Mouse (Mus musculus) frontal cortex, adult (tissue): ENCODE results near the gene Svs1.
A peak's percentile ranks its signal among the peaks of the same experiment; 100 is the strongest.
"Not testable (repeated sequence)": the region's sequence is repeated elsewhere in the genome, so short reads cannot be mapped to it uniquely, and the experiment has no call there.

ENCODE experiments used
- ATAC-seq: cut with Nextera tagmentation; 2 replicates; pipeline ENCODE4 v1.9.2; 2017; ENCODE audit warnings: mild to moderate bottlenecking, moderate library complexity, mixed read lengths; ENCODE audit not compliant: low TSS enrichment

The Svs1 gene

DNA sequence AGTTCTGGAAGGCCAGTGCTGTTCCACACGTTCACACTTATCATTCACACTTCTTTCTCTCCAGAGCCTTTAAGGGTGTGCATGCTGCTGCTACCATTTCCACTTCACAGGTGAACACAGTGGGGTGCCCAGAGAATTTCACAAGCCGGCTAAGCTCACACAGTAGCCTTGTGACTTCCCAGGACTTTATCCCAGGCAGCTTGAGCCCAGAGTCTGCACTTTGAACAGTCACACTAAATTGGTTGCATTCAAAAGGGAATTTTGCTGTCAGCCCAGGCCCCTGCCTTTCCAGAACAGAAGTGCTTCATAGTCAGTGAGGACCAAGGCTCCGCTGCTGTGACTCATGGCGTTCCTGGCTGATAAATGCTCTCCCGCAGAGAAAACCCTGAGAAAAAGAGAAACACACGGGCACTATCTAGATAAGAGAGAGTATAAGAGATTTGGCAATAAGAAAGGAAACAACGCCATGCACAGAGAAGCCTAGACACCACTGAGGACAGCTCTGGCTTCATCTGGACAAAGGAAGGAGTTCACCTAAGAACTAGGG lies at the start of gene Svs1:
Gene Svs1, plus strand, starts transcription at position 418 of the 547 bp plus-strand sequence.
- ATAC-seq: no peak

DNA sequence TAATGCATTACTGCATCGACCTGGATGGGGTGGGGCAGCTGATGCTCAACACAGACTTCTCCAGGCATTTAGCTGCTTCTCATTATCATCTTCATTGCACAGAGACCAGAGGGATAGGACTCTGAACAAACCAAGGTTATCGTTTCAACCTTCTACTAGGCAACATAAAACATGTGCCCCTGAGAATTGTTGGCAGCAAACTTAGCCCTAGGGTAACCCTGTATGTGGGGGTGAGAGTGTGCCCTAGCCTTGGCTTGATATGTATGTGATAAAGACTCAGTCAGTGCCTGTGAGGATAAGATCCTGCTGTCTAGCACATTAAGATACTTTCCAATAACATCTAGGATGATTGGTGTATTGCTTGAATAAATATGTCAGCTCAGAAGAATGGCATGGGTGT lies 37.1 kb upstream of the Svs1 start:
- ATAC-seq: no peak

DNA sequence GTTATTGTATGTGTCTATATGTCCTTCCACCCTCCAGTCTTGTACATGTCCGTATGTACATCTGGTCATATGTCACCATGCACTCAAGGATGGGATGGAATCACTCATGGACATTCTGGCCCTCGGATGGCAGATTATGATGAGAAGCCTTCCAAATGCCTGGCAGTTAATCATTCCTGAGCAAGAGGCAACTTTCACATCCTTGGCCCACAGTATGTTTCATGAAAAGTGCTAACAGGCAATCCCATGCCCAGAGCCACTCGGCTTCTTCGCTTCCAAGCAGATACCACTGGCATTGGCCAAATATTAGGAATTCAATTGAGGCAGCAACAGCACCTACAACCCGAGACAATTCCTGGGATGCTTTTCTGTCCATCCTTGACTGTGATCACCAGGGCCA lies 36.0 kb upstream of the Svs1 start:
- ATAC-seq: no peak

DNA sequence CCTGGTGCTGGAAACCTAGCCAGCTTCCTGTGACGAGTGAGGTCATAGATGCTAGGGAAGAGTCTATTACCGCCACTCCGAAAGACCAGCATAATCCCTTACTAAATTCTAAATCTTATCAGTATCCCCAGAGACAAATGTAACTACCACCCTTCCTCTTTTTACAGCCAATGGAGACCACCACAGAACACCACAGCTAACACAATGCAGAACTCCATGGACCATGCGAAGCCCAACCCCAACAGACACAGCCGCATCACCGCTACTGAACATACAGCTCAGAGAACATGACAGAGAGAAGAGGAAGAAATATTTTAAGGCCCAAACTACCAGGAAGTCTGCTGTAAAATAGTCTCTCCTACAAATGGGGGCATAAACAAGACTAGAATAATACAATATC lies 35.0 kb upstream of the Svs1 start:
- ATAC-seq: no peak

DNA sequence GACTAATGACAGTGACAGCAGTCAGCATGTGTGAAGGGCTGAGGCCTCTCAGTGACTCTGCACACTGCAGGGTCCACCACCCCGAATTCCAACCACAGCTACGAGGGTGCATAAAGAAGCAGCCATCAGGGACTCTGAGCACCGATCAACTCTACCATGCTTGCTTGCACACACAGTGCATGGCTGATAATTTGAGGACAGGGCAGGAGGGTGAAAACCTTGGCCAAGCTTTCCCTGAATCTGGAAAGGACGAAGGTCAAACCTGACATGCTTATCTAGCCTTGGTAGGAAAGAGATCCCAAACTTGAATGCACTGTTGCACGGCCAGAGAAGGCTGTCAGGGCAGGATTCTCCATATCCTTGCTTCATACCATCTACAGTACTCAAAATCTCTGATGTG lies 33.4 kb upstream of the Svs1 start:
- no peak for ATAC-seq

DNA sequence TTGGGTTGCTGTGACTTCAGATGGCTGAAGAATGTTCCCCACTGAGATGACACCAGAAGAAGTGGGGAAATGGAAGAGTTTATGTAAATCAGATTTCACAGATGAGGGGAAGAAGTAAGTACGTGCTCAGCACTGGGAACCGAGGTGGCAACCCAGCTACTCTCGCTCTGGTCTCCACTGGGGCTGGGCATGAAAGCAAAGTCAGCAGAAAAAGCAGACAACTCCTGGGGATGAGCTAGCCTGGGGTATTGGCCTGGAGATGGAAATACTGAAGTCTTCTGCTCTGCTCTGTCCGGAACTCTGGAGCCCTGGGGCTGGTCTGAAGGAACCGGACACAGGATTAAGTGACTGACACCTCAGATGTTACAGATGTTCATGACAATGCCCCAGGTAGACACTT lies 32.5 kb upstream of the Svs1 start:
- ATAC-seq: no peak

DNA sequence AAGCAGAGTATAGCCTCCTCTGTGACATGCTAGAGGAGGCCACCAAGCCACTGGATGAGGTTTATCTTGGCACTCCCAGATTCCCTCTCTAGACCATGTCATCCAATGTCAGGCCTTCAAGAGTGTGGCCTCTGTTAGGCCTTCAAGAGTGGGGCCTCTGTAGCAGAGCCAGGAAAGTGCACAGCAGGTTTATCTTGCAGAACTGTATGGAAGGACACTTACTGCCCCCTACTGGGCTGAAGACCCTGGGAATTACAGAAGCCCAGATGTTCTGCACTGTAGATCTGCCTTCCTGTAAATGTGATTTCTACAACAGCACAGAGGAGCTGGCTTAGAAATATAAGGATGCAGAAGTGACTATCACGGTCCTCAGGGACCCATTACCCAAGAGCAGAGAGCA lies 31.7 kb upstream of the Svs1 start:
- peak; percentile 78 for ATAC-seq

DNA sequence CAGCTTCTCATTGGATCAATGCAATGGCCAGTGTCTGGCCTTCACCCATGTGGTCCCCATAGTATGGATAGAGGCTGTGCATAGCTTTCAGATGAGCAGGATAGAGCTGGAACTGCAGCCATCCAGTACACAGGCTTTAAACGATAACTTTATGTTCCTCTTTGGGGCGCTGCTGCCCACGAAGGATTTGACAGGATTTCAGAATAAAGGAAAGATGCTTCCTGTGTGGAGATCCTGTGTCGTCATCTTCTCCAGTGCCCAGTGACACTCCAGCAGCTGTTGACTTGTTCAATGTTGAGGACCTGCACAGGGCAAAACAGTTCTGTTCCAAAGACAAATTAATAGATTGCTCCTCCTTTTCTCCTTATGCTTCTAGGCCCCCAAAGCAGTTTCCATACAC lies 29.9 kb upstream of the Svs1 start:
- ATAC-seq: no peak

DNA sequence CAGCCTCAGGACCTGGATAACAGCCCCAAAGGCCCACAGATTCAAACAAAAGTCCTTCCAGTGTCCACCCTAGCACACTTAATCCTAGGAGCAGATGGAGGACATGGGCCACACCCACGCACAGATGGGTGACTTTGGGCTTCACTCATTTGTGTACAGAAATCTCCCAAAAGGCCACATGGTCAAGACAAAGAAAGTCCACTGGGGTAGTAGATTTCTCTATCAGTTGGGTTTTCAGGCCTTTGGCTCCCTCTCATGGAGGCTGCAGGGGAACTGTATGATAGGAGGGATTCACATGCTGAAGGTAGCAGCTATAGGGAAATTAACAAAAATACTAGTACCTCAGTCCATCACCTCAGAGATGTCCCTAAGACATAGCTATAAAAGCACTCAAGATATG lies 28.6 kb upstream of the Svs1 start:
- ATAC-seq: 0 out of 2 replicates have a peak, but pooled peaks have one; percentile 13

DNA sequence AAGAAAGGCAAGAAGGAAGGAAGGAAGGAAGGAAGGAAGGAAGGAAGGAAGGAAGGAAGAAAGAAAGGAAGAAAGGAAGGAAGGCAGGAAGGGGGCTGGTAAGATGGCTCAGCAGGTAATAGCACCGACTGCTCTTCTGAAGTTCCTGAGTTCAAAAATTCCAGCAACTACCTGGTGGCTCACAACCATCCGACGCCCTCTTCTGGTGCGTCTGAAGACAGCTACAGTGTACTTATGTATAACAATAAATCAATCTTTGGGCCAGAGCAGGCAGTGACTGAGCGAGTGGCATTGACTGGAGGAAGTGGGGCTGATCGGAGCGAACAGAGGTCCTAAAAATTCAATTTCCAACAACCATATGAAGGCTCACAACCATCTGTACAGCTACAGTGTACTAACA lies 27.5 kb upstream of the Svs1 start:
- ATAC-seq: not testable (repeated sequence)

DNA sequence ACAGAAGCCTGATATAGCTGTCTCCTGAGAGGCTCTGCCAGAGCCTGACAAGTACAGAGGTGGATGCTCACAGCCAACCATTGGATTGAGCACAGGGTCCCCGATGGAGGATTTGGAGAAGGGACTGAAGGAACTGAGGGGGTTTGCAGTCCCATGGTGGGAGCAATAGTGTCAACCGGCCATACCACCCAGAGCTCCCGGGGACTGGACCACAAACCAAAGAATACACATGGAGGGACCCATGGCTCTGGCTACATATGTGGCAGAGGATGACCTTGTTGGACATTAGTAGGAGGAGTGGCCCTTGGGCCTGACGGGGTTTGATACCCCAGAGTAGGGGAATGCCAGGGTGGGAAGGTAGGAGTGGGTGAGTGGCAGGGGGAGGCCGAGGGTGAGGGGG lies 20.0 kb upstream of the Svs1 start:
- ATAC-seq: not testable (repeated sequence)

DNA sequence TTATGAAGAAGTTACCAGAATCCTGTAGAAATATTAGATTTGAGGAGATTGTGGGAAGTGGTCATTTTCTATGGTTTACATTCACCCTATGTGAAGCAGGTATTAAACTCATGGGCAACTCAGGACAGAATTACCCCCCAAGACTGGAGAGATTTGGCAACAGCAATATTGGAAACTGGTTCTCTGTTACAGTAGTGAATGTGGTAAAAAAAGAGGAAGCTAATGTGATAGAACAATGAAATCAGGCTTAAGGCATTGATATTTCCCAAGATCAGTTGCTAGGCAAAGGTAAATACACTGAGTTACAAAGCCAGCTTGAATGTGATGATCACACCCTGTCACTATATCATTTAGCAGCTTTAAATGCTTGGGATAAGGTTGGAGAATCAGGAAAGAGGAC lies 18.8 kb upstream of the Svs1 start:
- ATAC-seq: no peak

DNA sequence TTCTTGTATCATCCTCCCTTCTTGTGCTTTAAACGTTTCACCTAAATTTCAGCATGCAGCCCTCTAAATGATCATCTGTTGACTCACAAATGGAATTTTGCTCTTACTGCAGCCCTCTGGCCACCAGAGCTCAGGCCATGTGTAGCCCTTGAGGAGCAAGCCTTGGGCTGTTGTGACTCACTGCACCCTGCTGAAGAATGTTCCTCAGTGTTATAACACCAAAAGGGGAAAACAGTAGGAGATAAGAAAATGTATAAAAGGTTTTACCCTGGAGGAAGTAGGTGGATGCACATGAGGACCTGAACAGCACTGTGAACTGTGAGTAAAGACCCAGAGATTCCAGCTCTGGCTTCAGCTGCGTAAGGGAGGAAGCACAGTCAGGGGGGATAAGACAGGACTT lies 12.0 kb upstream of the Svs1 start, which contains the start of gene Doxl2:
Gene Doxl2, plus strand, starts transcription at position 301 of the 400 bp plus-strand sequence.
- ATAC-seq: no peak

DNA sequence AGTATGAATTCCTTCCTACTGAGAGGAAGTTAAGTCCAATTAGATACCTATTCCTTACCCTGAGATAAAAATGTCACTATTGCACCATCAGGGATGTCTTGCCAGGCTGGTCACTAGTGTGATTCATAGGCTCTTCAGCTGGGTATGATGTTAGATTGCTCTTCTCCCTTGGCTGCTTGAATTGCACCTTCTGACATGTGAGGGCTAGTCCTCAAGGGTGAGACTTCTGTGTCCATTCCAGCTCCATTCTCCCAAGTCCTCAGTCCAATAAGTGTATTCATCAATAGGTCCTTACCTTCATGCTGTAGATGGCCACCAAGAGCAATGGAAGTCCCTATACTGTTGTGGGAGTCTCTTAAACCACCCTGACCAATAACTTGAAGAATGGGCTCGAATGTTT lies 7.0 kb upstream of the Svs1 start:
- ATAC-seq: no peak

DNA sequence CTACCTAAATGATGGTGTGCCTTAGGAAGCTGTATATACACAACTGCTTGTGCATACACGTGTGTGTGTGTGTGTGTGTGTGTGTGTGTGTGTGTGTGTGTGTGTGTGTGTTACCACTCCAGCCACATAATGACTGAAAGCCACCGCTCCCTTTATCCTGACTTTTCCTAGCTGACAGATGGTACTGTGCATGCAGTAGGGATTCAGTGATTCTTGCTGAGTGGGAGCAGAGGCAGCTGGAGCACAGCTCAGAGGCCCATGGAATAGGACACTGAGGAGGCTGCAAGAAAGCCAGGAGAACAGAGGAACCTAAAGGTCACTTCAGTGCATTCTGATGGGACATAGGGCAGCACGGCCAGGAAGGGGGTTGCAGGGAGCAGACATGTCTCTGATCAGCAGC lies 4.4 kb upstream of the Svs1 start:
- peak; percentile 97 for ATAC-seq

DNA sequence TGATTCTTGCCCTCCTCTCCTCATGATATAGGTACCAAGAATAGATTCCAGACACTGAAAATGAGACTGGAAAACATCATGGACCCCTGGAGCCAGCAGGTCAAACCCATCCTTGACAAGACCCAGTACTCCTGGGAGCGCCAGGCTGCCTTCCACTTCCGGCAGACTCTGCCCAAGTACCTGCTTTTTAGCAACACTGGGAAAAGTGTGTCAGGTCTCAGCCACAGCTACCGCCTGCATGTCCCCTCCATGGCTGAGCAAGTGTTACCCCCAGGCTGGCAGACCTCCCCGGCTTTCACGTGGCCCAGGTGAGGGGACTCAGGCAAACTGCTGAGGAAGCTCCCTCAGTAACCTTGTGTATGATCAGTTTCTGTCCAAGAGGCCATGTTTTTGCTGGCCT lies 3.3 kb downstream of the Svs1 start:
- ATAC-seq: no peak

DNA sequence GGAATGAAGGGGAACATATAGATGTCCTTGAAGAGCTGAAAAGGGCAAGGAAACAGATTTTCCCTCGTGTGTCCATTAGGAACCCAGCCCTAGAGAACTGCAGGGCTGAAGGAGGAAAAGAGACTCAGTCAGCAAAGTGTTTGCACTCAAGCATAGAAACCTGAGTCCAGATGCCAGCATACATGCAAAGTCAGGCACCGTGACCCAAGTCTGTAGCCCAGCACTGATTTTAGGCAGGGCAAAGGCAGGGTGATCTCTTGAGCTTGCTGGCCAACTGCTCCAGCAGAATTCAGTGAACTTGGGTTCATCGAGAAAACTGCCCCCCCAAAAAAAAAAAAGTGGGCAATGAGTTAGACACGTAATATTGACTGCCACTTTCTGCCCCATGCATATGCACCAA lies 5.3 kb downstream of the Svs1 start:
- no peak for ATAC-seq

DNA sequence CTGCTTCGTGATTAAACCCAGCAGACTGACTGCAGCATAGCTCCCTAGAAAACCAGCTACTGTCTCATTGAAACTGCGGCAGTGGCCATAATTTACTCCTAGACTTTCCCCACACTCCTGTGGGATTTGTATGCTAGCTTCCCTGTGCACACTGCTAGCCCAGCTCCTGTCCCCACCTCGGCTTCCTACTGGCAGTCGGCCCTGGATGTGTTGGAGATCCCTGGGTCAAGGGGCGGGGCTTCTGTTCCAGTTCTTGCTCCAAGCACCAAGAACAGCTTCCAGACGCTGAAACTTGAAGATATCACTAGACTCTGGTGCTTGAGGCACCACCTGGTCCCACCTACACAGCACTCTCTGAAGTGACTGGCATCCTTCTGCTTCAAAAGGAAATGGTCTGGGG lies 11.5 kb downstream of the Svs1 start:
- no peak for ATAC-seq

DNA sequence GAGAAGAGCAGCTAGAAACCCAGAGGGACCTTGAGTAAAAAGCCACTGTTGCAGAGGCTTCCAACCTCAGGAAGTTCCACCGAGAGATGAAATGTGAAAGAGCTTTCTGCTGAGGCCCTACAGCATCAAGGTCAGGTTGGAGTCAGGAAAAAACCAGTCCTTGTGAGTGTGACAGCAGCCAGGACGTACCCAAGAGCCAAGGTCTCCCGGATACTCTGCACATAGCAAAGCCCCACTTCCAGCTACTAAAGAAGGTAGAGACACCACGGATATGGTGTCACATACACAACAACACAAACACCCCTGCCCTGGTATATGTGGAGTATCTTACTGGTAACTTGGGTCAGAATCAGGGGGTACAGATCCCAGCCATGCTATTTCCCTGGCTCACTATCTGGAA lies 12.1 kb downstream of the Svs1 start:
- ATAC-seq: no peak

DNA sequence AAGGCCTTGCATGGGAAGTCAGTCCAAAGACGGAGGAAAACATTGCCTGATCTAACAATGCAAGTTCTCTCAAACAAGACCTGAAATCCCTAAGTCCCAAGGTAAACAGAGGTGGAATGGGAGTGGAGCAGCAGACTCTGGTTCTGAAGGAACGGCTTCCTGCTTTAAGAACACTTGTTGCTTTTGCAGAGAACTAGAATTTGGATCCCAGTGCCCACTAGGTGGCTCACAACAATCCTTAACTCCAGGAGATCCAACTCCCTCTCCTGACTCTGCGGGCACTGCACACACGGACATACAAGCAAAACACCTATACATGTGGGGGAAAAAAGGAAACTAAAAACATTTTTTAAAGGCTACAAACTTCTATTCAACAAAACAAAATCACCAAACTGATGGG lies 16.7 kb downstream of the Svs1 start:
- peak; percentile 82 for ATAC-seq

DNA sequence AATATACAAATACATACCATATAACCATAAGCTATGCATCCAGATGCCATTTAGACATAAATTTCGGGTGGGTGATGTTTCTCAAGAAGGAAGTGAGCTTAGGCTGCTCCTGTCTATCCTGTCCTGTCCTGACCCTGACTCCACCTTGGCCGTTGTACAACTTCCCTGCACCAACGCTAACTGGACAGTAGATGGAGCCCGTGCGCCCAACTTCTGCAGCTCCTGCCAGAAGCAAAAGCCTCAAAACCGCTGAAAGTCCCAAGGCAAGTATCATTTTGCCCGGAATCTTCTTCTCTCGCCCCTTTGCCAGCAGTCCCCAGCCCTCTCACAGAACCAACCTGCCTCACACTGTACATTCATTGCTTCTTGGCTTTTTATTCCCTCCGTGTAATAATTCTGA lies 21.3 kb downstream of the Svs1 start:
- peak; percentile 95 for ATAC-seq

DNA sequence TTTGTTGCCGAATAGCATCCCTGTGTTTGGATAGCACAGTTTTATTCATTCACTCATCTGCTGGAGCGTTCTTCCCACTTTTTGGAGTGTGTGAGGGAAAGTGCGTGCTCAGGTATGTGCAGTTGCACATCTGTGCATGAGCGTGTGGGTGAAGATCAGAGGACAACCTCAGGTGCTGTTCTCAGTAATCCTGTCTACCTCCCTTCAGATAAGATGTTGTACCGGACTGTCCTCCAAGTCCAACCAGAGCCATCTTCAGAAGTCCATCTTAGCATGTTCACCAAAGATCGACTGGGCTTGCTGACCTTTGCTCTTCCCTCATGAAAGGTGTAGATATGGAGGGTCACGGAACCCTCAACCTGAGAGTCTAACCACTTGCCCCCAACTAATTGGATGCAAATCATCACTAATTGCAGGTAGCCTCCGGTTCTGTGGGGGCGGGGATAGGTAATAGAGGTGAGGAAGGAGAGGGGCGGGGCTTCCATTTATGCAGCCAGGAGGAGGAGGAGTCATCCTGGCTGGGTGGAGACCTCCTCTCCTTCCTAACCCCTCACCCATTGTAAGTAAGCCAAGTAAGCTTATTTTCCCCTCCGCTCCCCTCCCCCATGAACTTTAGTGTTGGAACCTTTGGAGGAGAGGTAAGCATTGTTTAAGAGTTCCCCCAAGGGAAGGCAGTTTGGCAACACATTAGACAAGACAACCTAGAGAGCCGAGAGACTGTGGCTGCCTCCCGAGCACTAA lies 21.9 kb downstream of the Svs1 start:
- ATAC-seq: peak; percentile 64; the same call in 1 of the 2 replicates

DNA sequence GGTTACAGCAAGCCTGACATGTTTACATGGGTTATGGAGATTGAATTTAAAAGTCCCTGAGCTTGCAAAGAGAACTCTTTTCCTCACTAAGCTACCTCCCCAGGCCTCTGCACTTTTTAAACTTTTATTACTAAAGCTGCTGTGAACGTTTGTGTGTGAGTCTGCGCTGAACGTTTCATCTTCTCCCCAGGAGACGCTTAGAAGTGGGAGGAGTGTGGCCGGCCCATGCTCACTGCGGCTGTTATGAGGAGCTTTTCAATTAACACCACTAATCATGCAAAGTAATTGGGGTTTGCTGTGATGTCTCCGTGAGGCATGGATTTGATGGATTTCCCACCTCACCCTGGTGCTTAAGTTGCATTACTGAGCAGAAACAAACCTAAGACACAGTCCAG lies 22.5 kb downstream of the Svs1 start:
- ATAC-seq: no peak

DNA sequence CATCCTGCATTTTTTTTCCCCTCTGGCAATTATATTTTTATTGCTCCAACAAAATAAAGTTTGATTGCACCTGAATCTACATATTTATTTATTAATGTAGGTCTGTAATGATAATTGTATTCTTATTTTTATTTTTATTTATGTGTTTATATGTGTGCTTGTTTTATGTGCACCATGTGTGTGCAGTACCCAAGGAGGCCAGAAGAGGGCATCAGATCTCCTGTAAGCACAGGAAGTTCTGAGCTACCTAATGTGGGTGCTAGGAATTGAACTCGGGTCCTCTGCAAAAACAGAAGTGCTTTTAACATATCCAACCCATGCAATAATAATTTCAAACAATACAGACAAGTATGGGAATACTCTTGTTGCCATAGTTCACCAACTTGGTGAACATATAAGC lies 23.0 kb downstream of the Svs1 start:
- ATAC-seq: no peak
